8 mouse cellular contexts compared by ENCODE assay signal in genomic region chr1:75216797-75217585, GRCm38 (mm10). TPM values are rescaled to one million over a fixed set of nuclear protein-coding genes. Genes with fewer than 3 reads are reported as not detected.
DNase-seq lines count a peak whose midpoint lies in the region; ATAC-seq and TF ChIP-seq lines count a peak whose summit lies in the region.

No protein-coding gene starts in this region.

- H3K4me3 ChIP-seq in lung, embryonic 14.5 days (ENCODE audit: low read depth, low read length): peak overlapping the region; percentile 53; the same call in 1 of the 2 replicates
- H3K4me3 ChIP-seq in lung, adult 2 months (replicated peaks; ENCODE audit: extremely low read depth, low read depth, low read length): no peak overlapping the region

- WGBS in lung, embryonic 14.5 days: 64% methylated on average over 13 of the region's 13 CpGs
- WGBS in lung, adult 2 months: 61% methylated on average over 13 of the region's 13 CpGs

- no peak for ATAC-seq in lung, embryonic 14.5 days (ENCODE audit: insufficient read depth)

- no peaks in the 10 kb centered on the region for H3K9me3 ChIP-seq in lung, embryonic 14.5 days (ENCODE audit: low read depth, low read length)

- peaks cover 40% of the 10 kb centered on the region for H3K36me3 ChIP-seq in lung, embryonic 14.5 days (ENCODE audit: insufficient read depth)

- DNase-seq in lung, embryonic 14.5 days: no peak
- no peak for DNase-seq in lung, adult 2 months
- peak; percentile 69 to 73 for DNase-seq in cerebellum, postnatal 25 days
- DNase-seq in heart, postnatal 14 days: peak; percentile 56 to 75
- DNase-seq in naive thymus-derived CD4-positive, alpha-beta T cell, adult 2 months (ENCODE audit: low read depth): peak; percentile 63
- no peak for DNase-seq in layer of hippocampus, adult 9-10 months (ENCODE audit: low spot score)
- DNase-seq in layer of hippocampus, postnatal 10 days (ENCODE audit: low spot score in 2 of 2): no peak
- no peak for DNase-seq in left cerebral cortex, adult 18-20 months (ENCODE audit: low spot score in 2 of 2)

- H3K4me1 ChIP-seq in lung, embryonic 14.5 days (ENCODE audit: insufficient read depth): no peaks in the 10 kb centered on the region; the same call in 1 of the 2 replicates
- peaks cover 4% of the 10 kb centered on the region; the same call in 1 of the 2 replicates for H3K4me1 ChIP-seq in lung, adult 2 months (ENCODE audit: control insufficient read depth, insufficient read depth, low read length)

- H3K27me3 ChIP-seq in lung, embryonic 14.5 days (ENCODE audit: insufficient read depth, low read length): peaks cover 41% of the 10 kb centered on the region

- no peak for TF ChIP-seq CTCF in lung, embryonic 14.5 days (IDR thresholded peaks at IDR 0.05; ENCODE audit: low read depth)
- no peak for TF ChIP-seq CTCF in lung, adult 2 months (IDR thresholded peaks at IDR 0.05; ENCODE audit: insufficient read depth, low read length)

- H3K9ac ChIP-seq in lung, embryonic 14.5 days: no peak overlapping the region

- H3K4me2 ChIP-seq in lung, embryonic 14.5 days: peak overlapping the region; percentile 99

- intact Hi-C loops in heart, postnatal 14 days (cut with DNase I): no loop called here

- no peak overlapping the region for H3K27ac ChIP-seq in lung, embryonic 14.5 days (ENCODE audit: low read depth)

- no peak for TF ChIP-seq POLR2A in lung, adult 2 months (IDR thresholded peaks at IDR 0.05; ENCODE audit: borderline replicate concordance, extremely low read depth, low read depth, low read length)

RNA-seq across cellular contexts. Expression of gene Tuba4a, which starts 2.7 kb away (rescaled TPM):
- polyA plus RNA-seq in lung, embryonic 14.5 days (2014; fragmentation: Nextera tagmentation; extraction: Ambion mirVana): 21.3 and 25.3 TPM in 2 replicates
- polyA plus RNA-seq in lung, adult 2 months (2012; rRNA removed): 36.6 and 103 TPM in 2 replicates
- total RNA-seq in heart, postnatal 14 days (2021): 100 to 1,000 TPM; 546 to 642 TPM
- 100 to 1,000 TPM; 348 to 373 TPM for total RNA-seq in layer of hippocampus, postnatal 10 days (2021)
- total RNA-seq in left cerebral cortex, adult 18-20 months (2021): 100 to 1,000 TPM; 630 to 703 TPM

RNA-seq across cellular contexts. Expression of gene Stk16, which starts 6.4 kb away (rescaled TPM):
- 115 and 119 TPM in 2 replicates for polyA plus RNA-seq in lung, embryonic 14.5 days (2014; fragmentation: Nextera tagmentation; extraction: Ambion mirVana)
- polyA plus RNA-seq in lung, adult 2 months (2012; rRNA removed): 130 and 140 TPM in 2 replicates
- 10 to 100 TPM; 55.9 to 58.1 TPM for total RNA-seq in heart, postnatal 14 days (2021)
- 10 to 100 TPM; 88.8 to 97.7 TPM for total RNA-seq in layer of hippocampus, postnatal 10 days (2021)
- total RNA-seq in left cerebral cortex, adult 18-20 months (2021): 10 to 100 TPM; 86.2 to 89.3 TPM

RNA-seq across cellular contexts. Expression of gene Glb1l, which starts 6.4 kb away (rescaled TPM):
- 16.0 and 16.7 TPM in 2 replicates for polyA plus RNA-seq in lung, embryonic 14.5 days (2014; fragmentation: Nextera tagmentation; extraction: Ambion mirVana)
- 8.8 and 15.4 TPM in 2 replicates for polyA plus RNA-seq in lung, adult 2 months (2012; rRNA removed)
- total RNA-seq in heart, postnatal 14 days (2021): 1 to 10 TPM; 5.2 to 6.7 TPM
- 10 to 100 TPM; 22.4 to 23.2 TPM for total RNA-seq in layer of hippocampus, postnatal 10 days (2021)
- total RNA-seq in left cerebral cortex, adult 18-20 months (2021): 10 to 100 TPM; 10.8 to 12.2 TPM

RNA-seq across cellular contexts. Expression of gene A630095N17Rik, which starts 14.9 kb away (rescaled TPM):
- polyA plus RNA-seq in lung, embryonic 14.5 days (2014; fragmentation: Nextera tagmentation; extraction: Ambion mirVana): not detected in 2 replicates
- not detected in 2 replicates for polyA plus RNA-seq in lung, adult 2 months (2012; rRNA removed)
- not detected for total RNA-seq in heart, postnatal 14 days (2021)
- not detected for total RNA-seq in layer of hippocampus, postnatal 10 days (2021)
- not detected for total RNA-seq in left cerebral cortex, adult 18-20 months (2021)

RNA-seq across cellular contexts. Expression of gene Dnajb2, which starts 19.2 kb away (rescaled TPM):
- 14.1 and 16.9 TPM in 2 replicates for polyA plus RNA-seq in lung, embryonic 14.5 days (2014; fragmentation: Nextera tagmentation; extraction: Ambion mirVana)
- 54.5 and 56.1 TPM in 2 replicates for polyA plus RNA-seq in lung, adult 2 months (2012; rRNA removed)
- total RNA-seq in heart, postnatal 14 days (2021): 10 to 100 TPM; 66.4 to 74.6 TPM
- 10 to 100 TPM; 52.9 to 60.9 TPM for total RNA-seq in layer of hippocampus, postnatal 10 days (2021)
- 100 to 1,000 TPM; 107 to 116 TPM for total RNA-seq in left cerebral cortex, adult 18-20 months (2021)

Comparison
In these comparisons a context has a peak if more than half of its experiments do, and no peak if none do; other contexts are left out.
1. DNase-seq: peak in cerebellum, postnatal 25 days (2 of 2), heart, postnatal 14 days (2 of 2) and naive thymus-derived CD4-positive, alpha-beta T cell, adult 2 months (single experiment); none in lung, embryonic 14.5 days (single experiment), lung, adult 2 months (single experiment), layer of hippocampus, adult 9-10 months (single experiment), layer of hippocampus, postnatal 10 days (0 of 2) and left cerebral cortex, adult 18-20 months (0 of 2).